Mouse (Mus musculus) large intestine, adult 2 months (tissue): ENCODE measurements around the gene Kidins220. TPM values are rescaled to one million over a fixed set of nuclear protein-coding genes. Genes with fewer than 3 reads are reported as not detected.
A peak's percentile ranks its signal among the peaks of the same experiment; 100 is the strongest.

Experiments
- DNase-seq: peaks from one replicate; pipeline ENCODE4 v3.0.0-alpha.2; 2012; ENCODE audit warnings: low read depth, low spot score
- WGBS: fragments of 180-500 bp; shearing (Covaris S2); methylation state at CpG from one replicate; pipeline ENCODE4 v1.1.7; 2018; 5-methylcytosine and 5-hydroxymethylcytosine counted together
- polyA plus RNA-seq: library from polyadenylated mRNA; depleted of rRNA; stranded (reverse); fragments of >200 nt; gene quantifications from 2 replicates; pipeline ENCODE4 v1.2.3, GENCODE M21; 2012

Gene Kidins220
- polyA plus RNA-seq, 1 experiment, result 8.7 TPM

- WGBS, result 68% methylated on average over 4 of the region's 4 CpGs
Observed at GRCm38 (mm10) chr12:25073374-25073773, 98.6 kb downstream of the Kidins220 start.

GRCm38 (mm10) chr12:25074344-25074743, 99.6 kb downstream of the Kidins220 start:
- no peak for DNase-seq
- WGBS, result 88% methylated on average over 3 of the region's 3 CpGs

More at GRCm38 (mm10) chr12:25073374-25073773, 98.6 kb downstream of the Kidins220 start:
- no peak for DNase-seq

DNA sequence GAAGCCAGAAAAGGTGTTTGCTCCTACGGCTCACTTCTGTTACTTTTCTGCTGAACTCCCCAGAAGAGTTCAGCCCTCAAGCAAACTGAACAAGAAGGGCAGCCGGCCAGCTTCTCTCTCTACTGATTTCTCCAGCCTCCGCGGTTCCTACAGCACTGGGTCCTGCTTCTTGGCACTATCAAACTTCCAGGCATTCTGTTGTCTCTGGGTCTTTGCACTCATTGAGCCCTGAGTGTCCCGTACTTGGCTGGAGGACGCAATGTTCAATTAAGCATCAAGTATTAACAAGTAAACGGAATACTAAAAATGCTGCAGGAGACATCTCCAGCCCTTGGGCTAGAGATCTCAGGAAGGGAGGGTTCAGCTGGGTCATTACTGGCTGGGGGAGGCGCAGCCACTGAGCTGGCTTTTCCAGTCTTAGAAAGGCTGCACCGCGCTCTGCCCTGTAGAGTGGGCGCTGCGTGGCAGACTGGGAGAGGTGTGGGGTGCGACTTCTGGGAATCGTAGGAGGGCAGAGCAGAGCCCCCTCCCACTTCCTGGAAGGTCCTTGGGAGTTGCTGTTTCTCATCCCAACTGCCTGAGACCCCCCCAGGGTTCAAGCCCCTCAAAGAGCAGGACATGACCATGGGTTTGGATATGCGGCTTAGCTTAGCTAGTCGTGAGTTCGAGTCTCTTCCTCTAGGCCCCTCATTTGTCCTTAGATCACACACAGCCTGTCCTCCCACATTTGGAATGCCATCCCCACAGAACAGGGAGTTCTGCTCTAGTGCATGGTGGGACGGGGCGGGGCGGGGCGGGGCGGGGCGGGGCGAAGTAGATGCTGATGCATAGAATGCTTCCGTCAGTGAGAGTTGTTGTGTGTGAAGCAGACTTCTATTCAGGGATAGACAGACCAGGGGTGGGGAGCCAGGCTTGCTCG, 108.8 kb downstream of the Kidins220 start:
- WGBS, result 49% methylated on average over 26 of the region's 26 CpGs
- no peak for DNase-seq

DNA sequence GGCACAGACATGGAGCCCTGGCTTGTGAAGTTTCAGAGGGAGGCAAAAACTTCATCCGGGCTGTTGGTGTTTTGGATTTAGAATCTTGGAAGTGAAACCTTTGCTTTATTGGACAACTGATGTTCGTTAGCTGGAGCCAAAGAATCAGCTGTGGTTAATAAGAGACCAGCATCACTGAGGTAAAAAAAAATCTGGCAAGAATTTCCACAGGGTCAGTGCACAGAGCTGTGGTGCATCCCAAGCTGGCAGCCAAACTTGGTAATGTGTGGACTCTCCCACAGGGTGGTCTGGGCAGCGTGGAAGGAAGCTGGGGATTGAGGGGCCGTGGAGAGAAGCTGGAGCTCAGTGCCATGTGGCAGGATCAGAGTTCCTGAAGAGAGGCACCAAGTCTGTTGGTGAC, 112.2 kb downstream of the Kidins220 start:
- DNase-seq, result no peak
- WGBS, result 63% methylated on average over 4 of the region's 4 CpGs

DNA sequence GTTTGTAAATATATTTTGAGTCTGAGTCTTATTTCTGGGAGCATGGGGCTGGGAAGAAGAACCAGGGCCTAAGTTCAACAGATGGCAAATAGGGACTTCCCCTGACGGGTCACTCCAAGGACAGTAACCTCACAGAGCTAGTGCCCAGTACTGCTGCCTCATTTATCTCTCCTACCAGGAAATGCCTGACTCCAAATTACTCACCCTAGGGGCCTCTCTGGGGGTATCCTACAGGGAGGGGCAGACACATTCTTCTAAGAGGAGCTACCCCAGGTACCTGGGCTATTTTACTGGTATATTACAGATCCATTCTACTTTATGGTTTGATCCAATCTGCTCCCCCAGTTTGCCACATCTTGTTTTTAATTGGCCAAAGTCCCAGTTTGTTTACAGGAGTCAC, 114.7 kb downstream of the Kidins220 start:
- no peak for DNase-seq
- WGBS, result 77% methylated on average over 1 of the region's 1 CpGs

DNA sequence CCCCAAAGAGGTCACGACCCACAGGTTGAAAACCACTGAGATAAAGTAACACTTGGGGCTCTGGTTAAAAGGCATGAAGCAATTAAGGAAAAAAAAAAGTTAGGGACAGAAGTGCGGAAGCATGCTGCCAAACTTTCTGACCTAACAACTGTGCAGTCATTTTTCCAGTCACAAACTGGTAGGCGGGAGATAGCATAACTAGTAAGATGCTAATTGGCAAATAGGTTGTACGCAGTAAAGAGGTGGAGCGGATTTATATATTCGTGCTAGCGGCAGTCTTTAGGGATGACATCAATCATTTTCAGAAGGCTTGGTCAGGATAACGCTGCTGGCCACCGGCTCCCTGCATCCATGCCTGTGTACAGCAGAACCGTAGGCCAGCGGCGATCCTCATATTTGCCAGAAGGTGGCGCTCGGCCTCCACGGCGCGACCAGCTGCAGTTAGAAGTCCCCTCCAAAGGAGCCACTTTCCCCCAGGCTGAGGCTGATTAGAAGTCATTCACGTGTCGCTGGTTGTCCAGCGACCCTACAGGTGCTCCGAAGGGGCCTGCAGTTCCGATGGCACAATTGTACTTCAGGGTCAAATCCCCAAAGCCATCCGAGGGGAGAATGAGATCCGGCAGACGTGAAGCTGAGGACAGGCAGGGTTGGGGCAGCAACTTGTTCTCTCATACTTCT, 117.4 kb downstream of the Kidins220 start:
- 10% methylated on average over 25 of the region's 25 CpGs for WGBS
- DNase-seq, result no peak

GRCm38 (mm10) chr12:25092751-25093211, 118.1 kb downstream of the Kidins220 start:
- WGBS, result 9% methylated on average over 17 of the region's 17 CpGs
- no peak for DNase-seq

DNA sequence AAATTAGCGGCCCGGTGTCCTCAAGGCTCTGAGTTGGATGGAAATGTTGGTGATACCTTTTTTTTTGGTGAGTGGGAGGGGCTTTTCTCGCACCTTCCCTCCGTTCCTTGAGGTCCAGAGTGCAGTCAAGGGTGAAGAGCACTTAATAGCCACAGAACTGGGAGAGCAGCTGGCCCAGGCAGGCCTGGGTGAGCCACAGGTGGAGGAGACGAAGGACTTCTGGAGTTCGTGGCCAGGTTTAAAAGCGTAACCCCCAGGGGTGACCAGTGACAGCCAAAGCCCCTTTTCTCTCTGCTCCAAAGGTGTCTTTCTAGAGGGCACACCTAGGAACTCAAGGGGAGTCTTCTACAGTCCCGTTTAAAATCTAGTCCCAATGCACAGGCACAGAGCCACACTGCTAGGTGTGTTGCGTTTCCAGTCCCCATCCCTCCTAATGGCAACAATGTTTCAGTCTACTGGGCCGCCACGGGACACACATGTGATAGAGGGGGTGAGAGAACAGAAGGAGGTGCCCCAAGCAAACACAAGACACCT, 118.6 kb downstream of the Kidins220 start:
- DNase-seq, result no peak
- WGBS, result 37% methylated on average over 11 of the region's 11 CpGs

- 2% methylated on average over 22 of the region's 22 CpGs for WGBS
Observed at GRCm38 (mm10) chr12:25094621-25095521, 120.1 kb downstream of the Kidins220 start.

GRCm38 (mm10) chr12:25095538-25095937, 120.8 kb downstream of the Kidins220 start:
- WGBS, result under 1% methylated on average over 19 of the region's 19 CpGs
- no peak for DNase-seq

More at GRCm38 (mm10) chr12:25094621-25095521, 120.1 kb downstream of the Kidins220 start:
- DNase-seq, result no peak

DNA sequence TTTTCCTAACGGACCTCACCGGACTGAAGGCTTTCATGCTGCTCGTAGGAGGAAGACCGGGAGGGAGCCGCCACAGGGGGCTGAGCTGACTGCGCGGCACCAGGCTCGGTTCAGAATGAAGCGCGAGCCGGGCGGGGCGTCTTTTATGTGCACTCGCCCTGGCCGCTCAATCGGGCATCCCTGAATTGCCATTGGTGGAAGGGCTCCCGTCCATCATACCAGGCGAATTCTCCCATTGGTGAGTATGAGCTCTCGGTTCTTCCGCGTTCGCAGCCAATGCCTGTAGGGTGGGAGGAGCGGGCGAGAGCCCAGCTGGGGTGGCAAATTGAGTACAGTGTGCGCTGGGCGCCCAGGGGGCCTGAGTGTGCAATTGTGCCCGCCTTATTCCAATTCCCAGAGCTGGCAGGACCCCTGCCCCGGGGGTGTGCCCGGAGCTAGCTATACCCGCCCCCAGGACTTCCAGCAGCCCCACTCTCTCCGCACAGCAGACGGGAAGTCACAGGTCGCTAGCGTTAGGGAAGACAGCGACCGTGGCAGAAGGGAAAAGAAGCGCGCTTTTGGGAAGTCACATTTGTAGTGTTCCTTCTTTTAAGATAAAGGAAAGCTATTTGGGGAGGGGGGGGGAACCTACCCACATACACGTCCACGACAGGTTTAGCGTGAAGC, 121.4 kb downstream of the Kidins220 start:
- DNase-seq, result peak; percentile 98
- under 1% methylated on average over 41 of the region's 41 CpGs for WGBS

GRCm38 (mm10) chr12:25096640-25097051, 121.9 kb downstream of the Kidins220 start:
- WGBS, result 15% methylated on average over 15 of the region's 15 CpGs
- DNase-seq, result no peak

- 12% methylated on average over 1 of the region's 1 CpGs for WGBS
Observed at GRCm38 (mm10) chr12:25097052-25097209, 122.2 kb downstream of the Kidins220 start, which contains the start of gene Id2. Gene Id2, minus strand, starts transcription at chr12:25097140.

GRCm38 (mm10) chr12:25097210-25098160, 122.8 kb downstream of the Kidins220 start:
- DNase-seq, result no peak
- WGBS, result 35% methylated on average over 28 of the region's 28 CpGs

More at GRCm38 (mm10) chr12:25097052-25097209, 122.2 kb downstream of the Kidins220 start, which contains the start of gene Id2:
- DNase-seq, result no peak

GRCm38 (mm10) chr12:25098161-25098550, 123.4 kb downstream of the Kidins220 start:
- 6% methylated on average over 10 of the region's 10 CpGs for WGBS
- DNase-seq, result no peak

DNA sequence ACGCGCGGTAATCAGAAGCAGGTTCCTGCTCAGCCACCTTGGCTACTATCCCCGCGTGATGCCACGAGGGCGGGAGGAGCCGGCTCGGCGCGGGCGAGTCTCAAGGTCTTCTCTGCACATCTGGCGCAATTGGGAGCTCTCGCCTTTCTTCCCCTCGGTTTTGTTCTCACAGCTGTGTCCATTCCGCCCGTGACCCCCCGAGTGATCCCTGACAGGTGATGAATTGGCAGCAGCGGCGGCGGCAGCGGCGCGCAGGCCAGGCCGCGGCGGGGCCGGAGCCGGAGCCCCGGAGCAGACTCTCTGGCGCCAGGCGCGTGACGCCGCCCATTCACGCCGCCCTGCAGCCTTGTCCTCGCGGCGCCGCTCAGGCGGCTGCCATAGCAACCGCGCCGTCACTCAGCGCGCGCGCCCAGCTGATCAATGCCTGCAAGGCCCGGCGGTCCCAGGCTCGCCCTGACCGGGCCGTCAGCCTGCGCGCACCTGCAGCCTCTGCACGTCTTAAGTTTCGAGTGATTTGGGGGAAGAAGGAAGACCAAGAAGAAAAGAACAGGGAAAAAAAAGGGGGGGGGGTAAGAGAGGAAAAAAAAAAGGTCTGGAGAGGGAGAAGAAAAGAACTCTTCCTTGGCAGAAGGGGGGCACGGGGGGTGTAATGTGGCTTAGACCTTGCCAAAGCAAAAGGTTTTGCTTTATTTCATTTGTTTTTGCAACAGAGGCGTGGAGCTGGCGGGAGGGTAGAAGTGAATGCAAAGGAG, 124.0 kb downstream of the Kidins220 start:
- DNase-seq, result no peak
- WGBS, result under 1% methylated on average over 61 of the region's 61 CpGs

- 2% methylated on average over 9 of the region's 9 CpGs for WGBS
- DNase-seq, result no peak
Observed at GRCm38 (mm10) chr12:25099313-25099562, 124.5 kb downstream of the Kidins220 start.
